Mouse (Mus musculus): Measurements from ENCODE around the gene Aurkb. TPM values are rescaled to one million over a fixed set of nuclear protein-coding genes. Genes with fewer than 3 reads are reported as not detected.

The Aurkb gene
- total RNA-seq, 4 experiments from 2014 or later = 0.53 to 0.80 (median 0.62) TPM

DNA sequence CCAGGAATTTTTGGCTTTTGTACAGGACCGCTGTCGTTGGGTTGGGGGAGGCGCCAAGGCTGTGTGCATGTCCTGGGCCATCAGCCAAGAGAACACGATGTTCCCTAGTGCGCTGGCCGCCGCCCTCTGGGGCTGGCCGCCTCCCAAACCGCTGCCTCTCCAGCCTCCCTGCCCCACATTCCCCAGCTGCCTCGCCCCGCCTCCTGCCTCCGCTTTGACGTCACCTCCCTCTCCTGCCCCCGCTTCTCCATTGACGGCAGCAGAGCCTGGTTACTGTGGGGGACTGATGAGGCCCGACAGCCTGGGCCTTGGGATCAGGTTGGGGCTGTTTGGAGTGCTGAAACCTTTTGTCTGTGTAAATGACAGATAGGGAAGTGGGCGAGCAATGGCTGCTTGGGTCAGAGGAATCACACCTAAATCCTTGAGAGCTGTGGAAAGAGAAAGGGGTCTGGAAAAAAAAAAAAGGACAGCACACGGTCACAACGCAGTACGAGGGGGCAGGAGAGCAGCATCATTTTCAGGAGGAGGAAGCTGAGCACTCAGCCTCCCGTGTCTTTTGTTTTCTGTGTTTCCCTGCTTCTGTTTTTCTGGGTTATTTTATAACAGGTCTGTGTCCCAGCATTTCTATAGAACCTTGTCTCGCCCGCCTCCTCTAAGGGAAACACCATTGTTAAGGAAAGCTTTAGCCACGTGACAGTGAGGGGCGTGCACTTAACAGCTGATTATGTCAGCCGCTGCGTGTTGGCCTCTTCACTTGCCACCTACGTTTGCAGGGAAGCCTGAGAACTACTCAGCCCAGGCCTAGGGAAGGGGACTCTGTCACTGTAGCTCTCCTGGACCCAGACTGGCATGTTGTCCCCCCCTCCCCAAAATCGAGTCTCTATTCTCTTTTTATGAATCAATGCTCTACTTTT, 51.8 kb downstream of the Aurkb start:
- peak; percentile 93 to 96 for DNase-seq (ENCODE audit: low spot score in 2 of 2)

DNA sequence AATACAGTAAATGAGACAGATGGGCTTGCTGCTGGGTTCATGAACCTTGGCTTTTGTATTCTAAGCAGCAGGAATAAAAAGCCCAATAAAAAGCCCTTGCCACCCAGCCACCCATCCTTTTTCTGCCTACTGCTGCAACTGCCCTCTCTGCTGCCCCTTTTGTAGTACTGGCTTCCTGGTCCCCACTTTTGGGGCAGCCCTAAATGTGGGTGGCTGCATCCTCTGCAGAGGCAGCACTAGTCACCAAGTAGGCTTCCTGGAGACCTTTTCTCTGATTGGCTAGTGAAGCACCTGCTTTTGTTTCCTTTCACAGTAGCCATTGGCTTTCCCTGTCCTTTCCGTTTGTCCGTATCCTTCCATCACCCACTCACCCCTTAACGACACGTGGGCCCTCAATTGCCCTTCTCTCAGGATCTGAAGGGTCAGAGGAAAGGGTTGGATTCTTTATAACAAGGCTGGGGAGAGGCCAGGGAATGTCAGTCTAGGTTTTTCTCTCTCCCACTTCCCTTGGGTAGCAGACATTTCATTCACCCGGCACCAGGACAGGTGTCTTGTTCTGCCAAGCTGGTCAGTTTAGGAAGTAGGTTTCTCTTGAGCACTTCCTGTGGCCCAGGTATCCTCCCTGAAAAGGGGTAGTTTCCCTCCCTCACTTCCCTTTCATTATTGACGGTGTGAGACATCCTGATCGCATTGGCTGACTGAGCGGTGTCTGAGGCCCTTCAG, 52.8 kb downstream of the Aurkb start:
- DNase-seq (ENCODE audit: low spot score in 2 of 2) = no peak

GRCm38 (mm10) chr11:69098762-69099091, 53.3 kb downstream of the Aurkb start:
- DNase-seq (ENCODE audit: low spot score in 2 of 2) = peak; percentile 90 to 96

DNA sequence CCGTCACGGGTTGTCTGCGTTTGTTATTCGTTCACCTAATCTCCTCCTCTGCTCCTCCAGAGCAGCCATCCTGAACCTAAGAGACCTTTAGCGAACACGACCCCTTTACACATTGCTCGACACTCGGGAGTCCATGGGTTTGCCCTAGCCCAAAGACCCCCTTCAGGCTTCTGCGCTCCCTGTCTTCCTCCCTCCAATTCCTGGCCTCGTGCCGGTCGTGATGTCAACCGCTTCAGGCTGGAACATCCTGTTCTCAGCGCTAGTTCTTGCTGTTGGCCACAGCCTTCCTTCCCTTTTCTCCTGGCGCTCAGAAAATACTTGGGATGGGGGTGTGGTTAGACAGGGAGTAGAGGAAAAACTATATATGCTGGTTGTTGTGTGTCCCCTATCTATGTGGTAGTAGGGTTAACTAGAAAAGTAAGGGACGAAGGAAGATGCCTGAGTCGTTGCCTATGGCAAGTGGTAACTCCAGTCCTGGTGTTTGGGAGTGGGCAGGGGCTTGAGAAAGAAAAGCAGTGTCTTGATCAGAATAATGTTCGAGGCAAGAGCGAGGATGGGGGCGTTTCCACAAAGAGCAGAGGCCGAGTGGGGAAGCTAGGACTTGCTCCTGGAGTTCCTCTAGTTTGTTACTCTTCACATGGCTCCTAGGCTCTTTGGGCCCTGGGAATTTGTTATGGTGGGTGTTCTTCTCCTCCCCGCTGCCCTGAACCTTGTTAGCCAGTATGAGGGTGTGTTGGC, 53.9 kb downstream of the Aurkb start:
- DNase-seq (ENCODE audit: low spot score in 2 of 2) = no peak

- peak; percentile 84 to 89 for DNase-seq (ENCODE audit: low spot score in 2 of 2)
These were observed 54.5 kb downstream of the Aurkb start for GRCm38 (mm10) chr11:69099915-69100345.

DNA sequence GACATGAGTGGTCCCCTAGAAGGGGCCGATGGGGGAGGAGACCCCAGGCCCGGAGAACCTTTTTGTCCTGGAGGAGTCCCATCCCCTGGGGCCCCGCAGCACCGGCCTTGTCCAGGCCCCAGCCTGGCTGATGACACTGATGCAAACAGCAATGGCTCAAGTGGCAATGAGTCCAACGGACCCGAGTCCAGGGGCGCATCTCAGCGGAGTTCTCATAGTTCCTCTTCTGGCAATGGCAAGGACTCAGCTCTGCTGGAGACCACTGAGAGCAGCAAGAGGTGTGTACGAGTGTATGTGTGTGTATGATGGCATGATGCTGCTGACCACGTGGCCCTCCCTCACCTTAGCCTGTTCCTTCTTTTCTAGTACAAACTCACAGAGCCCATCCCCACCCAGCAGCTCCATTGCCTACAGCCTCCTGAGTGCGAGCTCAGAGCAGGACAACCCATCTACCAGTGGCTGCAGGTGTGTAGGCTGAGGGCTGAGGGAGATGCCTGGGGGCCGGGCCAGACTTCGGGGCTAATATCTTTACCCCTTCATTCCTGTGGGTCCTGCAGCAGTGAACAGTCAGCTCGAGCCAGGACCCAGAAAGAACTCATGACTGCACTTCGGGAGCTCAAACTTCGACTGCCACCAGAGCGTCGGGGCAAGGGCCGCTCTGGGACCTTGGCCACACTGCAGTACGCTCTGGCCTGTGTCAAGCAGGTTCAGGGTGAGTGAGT, 55.4 kb downstream of the Aurkb start:
- DNase-seq (ENCODE audit: low spot score in 2 of 2) = no peak

Other genes with a start within 250 kb of the Aurkb start
- gene Ndel1, start 173.8 kb upstream of the Aurkb start, total RNA-seq (2022) = 100 to 1,000 TPM in 3 of 4 experiments, 10 to 100 TPM in 1; 95.2 to 113 (median 110) TPM
- under 1 TPM in 1 of 4 experiments, not detected in 3; 0.17 TPM for gene Rnf222, start 157.1 kb upstream of the Aurkb start, total RNA-seq (2022)
- 100 to 1,000 TPM; 920 to 943 (median 931) TPM for gene Rpl26, start 144.1 kb upstream of the Aurkb start, total RNA-seq (2022)
- gene Odf4, start 118.6 kb upstream of the Aurkb start, total RNA-seq (2022) = 1 to 10 TPM; 1.1 to 2.2 (median 1.7) TPM
- 10 to 100 TPM; 35.5 to 40.0 (median 38.3) TPM for gene Arhgef15, start 88.2 kb upstream of the Aurkb start, total RNA-seq (2022)
- gene Slc25a35, start 77.5 kb upstream of the Aurkb start, total RNA-seq (2022) = 1 to 10 TPM; 4.0 to 8.6 (median 7.1) TPM
- gene Rangrf, start 70.5 kb upstream of the Aurkb start, total RNA-seq (2022) = 10 to 100 TPM; 15.9 to 23.4 (median 19.8) TPM
- 10 to 100 TPM; 20.3 to 22.2 (median 20.9) TPM for gene Pfas, start 37.2 kb upstream of the Aurkb start, total RNA-seq (2022)
- gene Ctc1, start 29.7 kb upstream of the Aurkb start, total RNA-seq (2022) = 10 to 100 TPM; 37.1 to 42.9 (median 39.7) TPM
- 10 to 100 TPM; 32.3 to 37.9 (median 33.5) TPM for gene Borcs6, start 14.1 kb downstream of the Aurkb start, total RNA-seq (2022)
- 10 to 100 TPM; 15.2 to 19.4 (median 17.1) TPM for gene Tmem107, start 25.2 kb downstream of the Aurkb start, total RNA-seq (2022)
- gene Vamp2, start 42.8 kb downstream of the Aurkb start, total RNA-seq (2022) = 1,000 to 10,000 TPM; 1,002 to 1,054 (median 1,038) TPM
- 100 to 1,000 TPM; 105 to 140 (median 114) TPM for gene Per1, start 49.6 kb downstream of the Aurkb start, total RNA-seq (2022)
- 1 to 10 TPM in 1 of 4 experiments, under 1 TPM in 3; 0.20 to 1.3 (median 0.74) TPM for gene Hes7, start 74.8 kb downstream of the Aurkb start, total RNA-seq (2022)
- gene 9130213A22Rik, start 76.9 kb downstream of the Aurkb start, total RNA-seq (2022) = 1 to 10 TPM; 1.1 to 1.4 (median 1.3) TPM
- 10 to 100 TPM in 1 of 4 experiments, 1 to 10 TPM in 3; 5.9 to 11.4 (median 8.9) TPM for gene Aloxe3, start 80.2 kb downstream of the Aurkb start, total RNA-seq (2022)
- 1 to 10 TPM; 5.7 to 8.9 (median 7.7) TPM for gene Alox12b, start 111.3 kb downstream of the Aurkb start, total RNA-seq (2022)
- gene Alox8, start 152.2 kb downstream of the Aurkb start, total RNA-seq (2022) = 10 to 100 TPM in 2 of 4 experiments, 1 to 10 TPM in 2; 9.2 to 11.4 (median 10.2) TPM
- gene Gucy2e, start 191.4 kb downstream of the Aurkb start, total RNA-seq (2022) = 1 to 10 TPM; 1.3 to 1.8 (median 1.5) TPM